Mouse (Mus musculus) kidney, postnatal 0 days (tissue): Measurements from ENCODE around the gene Shbg. TPM values are rescaled to one million over a fixed set of nuclear protein-coding genes. Genes with fewer than 3 reads are reported as not detected.

Source experiments
- ATAC-seq: fragments of 200-750 bp; cut with Nextera tagmentation; replicated peaks from 2 replicates; pipeline ENCODE4 v1.8.0; 2017; ENCODE audit warnings: low read depth, moderate number of reproducible peaks, moderate TSS enrichment, moderate library complexity; ENCODE audit not compliant: low FRiP score
- DNase-seq: peaks from one replicate; pipeline ENCODE4 v3.0.0-alpha.2; 2016; ENCODE audit warnings: low spot score
- H3K27ac ChIP-seq: fragments of 300-500 bp; sonication (generic); 2 replicates; pipeline ENCODE4 v1.5.1; 2014; ENCODE audit warnings: mild to moderate bottlenecking
- H3K27me3 ChIP-seq: fragments of 300-500 bp; sonication (generic); 2 replicates; pipeline ENCODE4 v1.6.1; 2014; ENCODE audit warnings: low read length, mixed read lengths; ENCODE audit not compliant: insufficient read depth
- H3K36me3 ChIP-seq: fragments of 300-500 bp; sonication (generic); 2 replicates; pipeline ENCODE4 v1.6.1; 2014; ENCODE audit warnings: low read length, mixed read lengths; ENCODE audit not compliant: insufficient read depth
- H3K4me1 ChIP-seq: fragments of 300-500 bp; sonication (generic); replicated peaks from 2 replicates; pipeline ENCODE4 v1.6.1; 2014; ENCODE audit warnings: antibody characterized with exemption, low read length, mixed read lengths; ENCODE audit not compliant: insufficient read depth
- H3K4me2 ChIP-seq: fragments of 300-500 bp; sonication (generic); 2 replicates; pipeline ENCODE4 v1.6.1; 2014; ENCODE audit warnings: mild to moderate bottlenecking, low read length, moderate library complexity, mixed read lengths
- H3K4me3 ChIP-seq: fragments of 300-500 bp; sonication (generic); replicated peaks from 2 replicates; pipeline ENCODE4 v1.5.1; 2014; ENCODE audit warnings: low read depth, low read length
- H3K9ac ChIP-seq: fragments of 300-500 bp; sonication (generic); 2 replicates; pipeline ENCODE4 v1.6.1; 2014; ENCODE audit warnings: low read depth, low read length
- H3K9me3 ChIP-seq: fragments of 300-500 bp; sonication (generic); replicated peaks from 2 replicates; pipeline ENCODE4 v1.6.1; 2016; ENCODE audit warnings: low read length, inconsistent platforms, mixed read lengths
- CTCF ChIP-seq: IDR thresholded peaks from 2 replicates; pipeline ENCODE4 v1.5.1; 2016; ENCODE audit warnings: antibody characterized with exemption, low read depth, mild to moderate bottlenecking, moderate library complexity
- WGBS: fragments of 180-500 bp; shearing (Covaris S2); extraction: QIAGEN DNeasy Blood & Tissue Kit; methylation state at CpG from one replicate; pipeline ENCODE4 v1.1.7; 2014; 5-methylcytosine and 5-hydroxymethylcytosine counted together
- polyA plus RNA-seq: library from polyadenylated mRNA; unstranded; fragments of >200 nt; fragmentation: Nextera tagmentation; extraction: Ambion mirVana; gene quantifications from 2 replicates; pipeline ENCODE4 v1.2.1, GENCODE M21; 2015

Gene Shbg
- polyA plus RNA-seq, 1 experiment from 2014 or later, result 0.13 TPM

GRCm38 (mm10) chr11:69604795-69605664 is 12.7 kb downstream of the Shbg start:
- Histone ChIP-seq H3K27ac (peak overlapping the region; percentile 60; the same call in 1 of the 2 replicates), H3K9me3 (no peaks in the 10 kb centered on the region), H3K4me1 (peaks cover 13% of the 10 kb centered on the region; the same call in 1 of the 2 replicates), H3K9ac (peak overlapping the region; percentile 57), H3K36me3 (no peaks in the 10 kb centered on the region), H3K4me2 (peak overlapping the region; percentile 78), H3K27me3 (no peaks in the 10 kb centered on the region), H3K4me3 (peak overlapping the region; percentile 43)
- WGBS, result under 1% methylated on average over 66 of the region's 73 CpGs
- TF ChIP-seq CTCF, result no peak
- ATAC-seq (peak; percentile 16; the same call in 1 of the 2 replicates), DNase-seq (peak; percentile 62)

DNA sequence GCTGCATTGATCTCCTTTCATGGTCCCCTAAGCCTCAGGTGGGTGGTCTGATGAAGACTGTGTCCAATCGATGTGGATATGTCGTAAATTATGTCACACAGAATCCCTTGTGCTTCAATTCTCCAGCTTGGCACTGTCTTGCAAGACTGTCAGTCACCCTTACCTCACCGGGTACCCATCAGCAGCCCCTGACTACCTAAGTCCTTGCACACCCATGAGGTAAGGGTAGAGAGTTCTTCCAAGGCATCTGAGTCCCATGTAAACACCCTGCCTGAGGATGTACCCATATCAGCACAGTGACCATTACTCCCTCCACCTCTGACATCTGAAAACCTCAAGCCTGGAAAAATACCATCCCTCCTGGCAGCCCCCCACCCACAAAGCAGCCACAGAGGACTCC is 13.4 kb downstream of the Shbg start:
- Histone ChIP-seq H3K27me3 (no peaks in the 10 kb centered on the region), H3K4me1 (peaks cover 20% of the 10 kb centered on the region), H3K9me3 (no peaks in the 10 kb centered on the region), H3K36me3 (no peaks in the 10 kb centered on the region), H3K4me2 (peak overlapping the region; percentile 78), H3K4me3 (0 out of 2 replicates have a peak overlapping the region, but pooled peaks have one; percentile 1), H3K27ac (peak overlapping the region; percentile 60; the same call in 1 of the 2 replicates), H3K9ac (no peak overlapping the region; the same call in 1 of the 2 replicates)
- DNase-seq (no peak), ATAC-seq (0 out of 2 replicates have a peak, but pooled peaks have one; percentile 1)
- WGBS, result 57% methylated on average over 3 of the region's 3 CpGs
- no peak for TF ChIP-seq CTCF

- Histone ChIP-seq H3K27ac (peak overlapping the region; percentile 60; the same call in 1 of the 2 replicates), H3K27me3 (no peaks in the 10 kb centered on the region), H3K9me3 (no peaks in the 10 kb centered on the region), H3K4me1 (peaks cover 22% of the 10 kb centered on the region), H3K4me2 (peak overlapping the region; percentile 78), H3K9ac (no peak overlapping the region), H3K4me3 (0 out of 2 replicates have a peak overlapping the region, but pooled peaks have one; percentile 1), H3K36me3 (no peaks in the 10 kb centered on the region)
- no peak for TF ChIP-seq CTCF
- DNase-seq (no peak), ATAC-seq (no peak)
- WGBS, result 60% methylated on average over 8 of the region's 8 CpGs
These were observed 14.2 kb downstream of the Shbg start for GRCm38 (mm10) chr11:69603516-69603915.

DNA sequence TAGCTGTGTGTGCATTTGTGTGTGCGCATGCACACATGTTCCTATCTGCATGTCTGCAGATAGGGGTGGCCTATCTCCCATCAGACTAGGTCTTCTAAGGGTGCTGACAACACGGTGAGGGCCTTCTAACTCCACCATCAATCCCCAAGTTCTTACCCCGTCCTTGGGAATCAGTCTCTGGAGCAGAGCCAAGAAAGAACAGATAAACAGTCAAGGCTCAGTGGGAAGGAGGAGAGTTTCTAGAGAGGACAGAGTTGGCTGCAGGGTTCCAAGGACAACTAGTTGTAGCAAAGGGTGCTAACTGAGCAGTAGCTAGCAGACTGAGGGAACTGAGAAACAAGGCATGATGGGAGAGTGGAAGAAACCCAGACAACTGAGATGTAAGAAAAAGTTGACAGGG is 15.9 kb downstream of the Shbg start:
- Histone ChIP-seq H3K9ac (no peak overlapping the region), H3K4me1 (peaks cover 22% of the 10 kb centered on the region), H3K36me3 (no peaks in the 10 kb centered on the region), H3K4me2 (no peak overlapping the region), H3K9me3 (no peaks in the 10 kb centered on the region), H3K4me3 (no peak overlapping the region), H3K27me3 (no peaks in the 10 kb centered on the region), H3K27ac (no peak overlapping the region; the same call in 1 of the 2 replicates)
- DNase-seq, result no peak
- ATAC-seq, result no peak
- 63% methylated on average over 3 of the region's 3 CpGs for WGBS
- TF ChIP-seq CTCF, result no peak

DNA sequence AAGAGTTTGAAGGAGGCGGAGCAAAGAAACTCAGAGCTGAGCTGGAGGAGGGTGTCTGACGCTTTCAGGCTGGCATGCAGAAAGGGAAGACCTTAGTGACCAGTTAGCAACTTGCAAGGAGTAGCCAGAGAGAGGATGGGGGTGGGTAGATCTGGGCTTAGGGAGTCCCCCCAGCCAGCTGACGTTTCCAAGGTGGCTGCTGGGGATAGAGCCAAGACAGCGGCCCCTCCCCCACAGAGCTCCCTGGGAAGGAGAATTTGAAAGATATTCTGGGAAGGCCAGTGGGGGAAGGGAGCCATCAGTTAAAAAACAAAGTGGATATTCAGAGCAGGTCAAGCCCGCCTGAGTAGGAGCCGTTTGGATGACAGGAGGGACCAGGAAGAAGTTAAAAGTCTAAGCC is 17.6 kb downstream of the Shbg start:
- H3K9ac ChIP-seq, result no peak overlapping the region

DNA sequence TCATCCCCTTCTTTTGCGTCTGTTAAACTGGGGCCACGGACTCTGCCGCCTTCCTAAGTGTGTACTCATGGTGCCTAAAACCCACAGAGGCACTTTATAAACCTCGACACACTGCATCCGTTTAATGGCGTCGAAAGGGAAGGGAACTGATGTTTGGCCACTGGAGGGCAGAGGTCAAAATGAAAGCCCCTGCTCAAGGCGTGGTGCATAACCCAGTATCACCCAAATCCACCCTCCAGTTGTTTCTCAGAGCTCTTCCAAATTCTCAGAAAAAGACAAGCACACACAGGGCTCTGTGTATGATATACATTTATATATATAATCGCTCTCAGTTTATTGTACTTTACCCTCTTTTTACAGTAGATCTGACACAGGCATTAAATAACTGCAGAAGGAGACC is 18.3 kb downstream of the Shbg start:
- ATAC-seq, result no peak
- Histone ChIP-seq H3K27ac (peak overlapping the region; percentile 78; the same call in 1 of the 2 replicates), H3K27me3 (no peaks in the 10 kb centered on the region), H3K4me3 (no peak overlapping the region), H3K4me2 (peak overlapping the region; percentile 27; the same call in 1 of the 2 replicates), H3K36me3 (no peaks in the 10 kb centered on the region), H3K4me1 (peaks cover 22% of the 10 kb centered on the region), H3K9me3 (no peaks in the 10 kb centered on the region), H3K9ac (no peak overlapping the region)
- 17% methylated on average over 9 of the region's 9 CpGs for WGBS
- TF ChIP-seq CTCF, result no peak
- DNase-seq, result no peak

More for the DNA sequence above, 17.6 kb downstream of the Shbg start:
- H3K4me1 ChIP-seq, result peaks cover 22% of the 10 kb centered on the region
- H3K36me3 ChIP-seq, result no peaks in the 10 kb centered on the region
- peak overlapping the region; percentile 78 for H3K27ac ChIP-seq
- ATAC-seq, result peak; percentile 70; the same call in 1 of the 2 replicates
- peak; percentile 88 for DNase-seq
- H3K9me3 ChIP-seq, result no peaks in the 10 kb centered on the region
- no peak overlapping the region for H3K4me3 ChIP-seq
- WGBS, result 10% methylated on average over 6 of the region's 6 CpGs
- no peak for TF ChIP-seq CTCF
- H3K4me2 ChIP-seq, result peak overlapping the region; percentile 27; the same call in 1 of the 2 replicates
- no peaks in the 10 kb centered on the region for H3K27me3 ChIP-seq
